Mouse (Mus musculus): ENCODE measurements around the gene Polh.

Gene Polh

DNA sequence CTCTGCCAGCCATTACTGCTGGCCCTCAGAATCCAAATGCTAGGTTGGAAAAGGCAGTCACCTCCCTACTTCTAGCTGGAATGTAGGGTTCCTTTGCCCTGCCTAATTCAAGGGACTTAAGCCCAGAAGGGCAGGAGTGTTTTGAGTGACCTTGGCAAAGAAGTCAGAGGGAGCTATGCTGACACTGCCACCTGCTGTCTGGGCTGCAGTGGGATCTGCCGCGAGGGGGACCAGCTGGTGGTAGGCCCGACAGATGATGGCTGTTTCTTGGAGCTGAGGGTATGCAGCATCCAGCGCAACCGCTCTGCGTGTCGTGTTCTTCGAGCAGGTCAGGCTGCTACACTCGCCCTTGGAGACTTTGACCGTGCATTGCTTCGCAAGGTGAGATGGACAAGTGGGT, 35.4 kb downstream of the Polh start:
- DNase-seq: peak; percentile 33

DNA sequence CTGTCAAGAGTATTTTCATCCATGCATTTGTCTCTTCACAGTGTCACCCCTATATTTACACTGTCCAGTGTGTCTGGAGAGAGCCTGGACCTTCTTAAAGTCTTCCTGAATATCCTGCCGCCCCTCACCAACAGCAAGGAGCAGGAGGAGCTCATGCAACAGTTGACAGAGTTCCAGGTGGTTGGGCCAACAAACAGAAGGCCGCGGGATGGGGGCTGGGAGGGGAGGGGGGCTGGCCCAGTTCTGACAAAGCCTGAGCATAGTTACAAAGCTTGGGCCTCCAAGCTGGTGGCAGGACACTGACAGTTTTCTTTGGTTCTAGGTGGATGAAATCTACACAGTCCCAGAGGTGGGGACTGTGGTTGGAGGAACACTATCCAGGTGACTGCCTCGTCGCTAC, 36.2 kb downstream of the Polh start:
- no peak for DNase-seq

DNA sequence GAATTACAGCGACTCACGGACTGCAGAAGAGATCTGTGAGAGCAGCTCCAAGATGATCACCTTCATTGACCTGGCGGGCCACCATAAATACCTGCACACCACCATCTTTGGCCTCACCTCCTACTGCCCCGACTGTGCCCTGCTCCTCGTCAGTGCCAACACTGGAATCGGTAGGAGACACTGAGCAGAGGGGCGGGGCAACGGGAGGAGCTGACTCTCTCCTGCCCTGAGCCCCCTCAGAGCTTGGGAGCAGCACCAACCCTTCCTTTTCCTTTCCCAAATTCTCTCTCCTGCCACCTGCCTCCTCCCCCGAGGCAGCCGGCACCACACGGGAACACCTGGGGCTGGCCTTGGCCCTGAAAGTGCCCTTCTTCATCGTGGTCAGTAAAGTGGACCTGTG, 37.0 kb downstream of the Polh start:
- DNase-seq: no peak

DNA sequence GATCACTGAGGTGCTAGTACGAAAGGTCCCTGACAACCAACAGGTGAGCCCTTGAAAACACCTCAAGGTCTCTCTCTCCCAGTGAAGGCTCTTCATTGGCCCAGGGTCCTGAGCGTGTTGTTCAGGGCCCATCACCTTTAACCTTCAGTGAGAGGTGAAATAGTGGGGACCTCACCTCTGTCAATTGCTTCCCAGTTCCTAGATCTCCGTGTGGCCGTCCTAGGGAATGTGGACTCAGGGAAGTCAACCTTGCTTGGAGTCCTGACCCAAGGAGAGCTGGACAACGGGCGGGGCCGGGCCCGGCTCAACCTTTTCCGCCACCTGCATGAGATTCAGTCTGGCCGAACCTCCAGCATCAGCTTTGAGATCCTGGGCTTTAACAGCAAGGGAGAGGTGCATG, 37.7 kb downstream of the Polh start:
- DNase-seq: no peak

GRCm38 (mm10) chr17:46164301-46164700, 38.1 kb downstream of the Polh start:
- no peak for DNase-seq

- DNase-seq: peak; percentile 64
Measured at GRCm38 (mm10) chr17:46162951-46163421, 39.5 kb downstream of the Polh start.

DNA sequence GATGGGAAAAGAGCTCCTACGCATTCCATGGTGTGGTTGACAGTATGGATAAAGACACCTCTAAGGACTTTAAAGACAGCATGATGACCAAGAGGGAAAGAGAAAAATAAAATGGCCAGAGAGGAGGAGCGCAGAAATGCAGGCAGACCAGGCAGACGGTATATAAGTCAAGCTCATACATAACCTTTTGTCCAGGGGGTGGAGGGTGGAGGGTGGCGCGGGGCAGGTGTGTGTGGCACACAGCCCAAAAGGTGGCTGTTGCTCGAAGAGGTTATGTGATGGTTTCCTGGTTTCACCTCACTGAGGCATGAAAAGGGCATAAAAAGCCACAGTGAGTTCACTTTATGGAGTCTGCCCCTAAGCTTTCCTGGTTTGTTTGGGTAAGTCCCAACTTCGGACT, 39.9 kb downstream of the Polh start:
- no peak for DNase-seq

DNA sequence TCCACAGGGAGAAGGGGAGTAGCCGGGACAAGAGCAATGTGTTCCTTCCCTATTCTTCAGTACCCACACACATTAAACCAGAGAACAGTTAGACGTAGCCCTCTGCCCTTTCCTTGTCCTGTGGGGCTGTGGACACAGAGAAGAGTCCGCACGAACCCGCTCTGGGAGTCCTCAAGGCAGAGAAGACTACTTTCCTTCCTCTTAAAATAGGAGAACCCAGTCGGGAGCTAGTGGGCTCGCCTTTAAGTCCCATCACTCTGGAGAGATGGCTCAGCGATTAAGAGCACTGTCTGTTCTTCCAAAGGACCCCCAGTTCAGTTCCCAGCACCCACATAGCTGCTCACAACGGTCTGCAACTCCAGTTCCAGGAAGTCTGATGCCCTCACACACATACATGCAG, 40.7 kb downstream of the Polh start:
- DNase-seq: no peak

DNA sequence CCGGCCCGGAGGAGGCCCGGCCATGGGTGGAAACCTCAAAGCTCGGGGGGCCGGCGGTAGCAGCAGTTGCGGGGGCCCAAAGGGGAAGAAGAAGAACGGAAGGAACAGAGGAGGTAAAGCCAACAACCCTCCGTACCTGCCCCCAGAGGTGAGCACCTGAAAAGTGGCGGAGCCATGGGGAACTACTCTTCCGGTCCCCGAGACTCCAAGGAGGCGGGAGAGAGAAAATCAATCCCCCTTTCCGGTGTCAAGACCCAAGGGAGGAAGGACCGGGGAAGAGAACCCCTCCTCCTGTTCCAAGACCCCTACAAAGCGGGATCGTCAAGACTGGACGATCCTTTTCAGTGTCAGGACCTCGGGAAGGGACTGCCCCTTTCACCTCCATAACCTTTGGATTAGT, 41.3 kb downstream of the Polh start:
- no peak for DNase-seq

GRCm38 (mm10) chr17:46160686-46161085, 41.8 kb downstream of the Polh start, which contains the start of gene Gtpbp2:
Gene Gtpbp2 (plus strand): TSS chr17:46161032.
- DNase-seq: peak; percentile 99

GRCm38 (mm10) chr17:46160090-46160662, 42.3 kb downstream of the Polh start:
- DNase-seq: peak; percentile 96

- no peak for DNase-seq
Measured at GRCm38 (mm10) chr17:46159236-46159635, 43.2 kb downstream of the Polh start.

GRCm38 (mm10) chr17:46157131-46157530, 45.3 kb downstream of the Polh start:
- no peak for DNase-seq

DNA sequence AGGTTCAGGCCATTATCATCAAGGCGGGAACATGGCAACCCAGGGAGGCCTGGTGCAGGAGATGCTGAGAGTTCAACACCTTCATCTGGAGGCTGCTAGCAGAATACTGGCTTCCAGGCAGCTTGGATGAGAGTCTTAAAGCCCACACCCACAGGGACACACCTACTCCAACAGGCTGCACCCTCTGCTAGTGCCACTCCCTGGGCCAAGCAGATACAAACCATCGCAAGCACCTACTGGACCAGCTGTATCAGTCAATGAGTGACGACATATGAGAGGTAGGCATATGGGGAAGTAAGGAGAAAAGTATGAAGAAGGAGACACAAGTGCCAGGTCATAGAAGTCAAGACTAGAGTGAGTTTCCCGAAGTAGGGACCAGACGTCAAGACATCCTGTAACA, 45.8 kb downstream of the Polh start:
- DNase-seq: no peak

DNA sequence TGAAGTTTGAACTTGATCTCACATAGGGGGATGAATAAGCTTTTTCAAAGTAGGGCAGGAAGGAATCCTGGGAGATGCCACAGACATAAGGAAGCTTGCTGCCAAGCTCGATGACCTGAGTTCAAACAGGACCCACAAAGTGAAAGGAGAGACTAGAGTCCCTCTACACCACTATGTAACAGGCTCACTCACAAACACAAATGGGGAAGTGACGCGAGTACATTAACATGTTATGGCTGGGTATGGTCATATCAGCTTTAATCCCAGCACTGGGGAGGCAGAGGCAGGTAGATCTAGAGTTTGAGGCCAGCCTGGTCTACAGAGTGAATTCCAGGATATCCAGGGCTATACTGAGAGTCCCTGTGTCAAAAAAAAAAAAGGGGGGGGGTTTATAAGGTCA, 48.1 kb downstream of the Polh start:
- DNase-seq: no peak

DNA sequence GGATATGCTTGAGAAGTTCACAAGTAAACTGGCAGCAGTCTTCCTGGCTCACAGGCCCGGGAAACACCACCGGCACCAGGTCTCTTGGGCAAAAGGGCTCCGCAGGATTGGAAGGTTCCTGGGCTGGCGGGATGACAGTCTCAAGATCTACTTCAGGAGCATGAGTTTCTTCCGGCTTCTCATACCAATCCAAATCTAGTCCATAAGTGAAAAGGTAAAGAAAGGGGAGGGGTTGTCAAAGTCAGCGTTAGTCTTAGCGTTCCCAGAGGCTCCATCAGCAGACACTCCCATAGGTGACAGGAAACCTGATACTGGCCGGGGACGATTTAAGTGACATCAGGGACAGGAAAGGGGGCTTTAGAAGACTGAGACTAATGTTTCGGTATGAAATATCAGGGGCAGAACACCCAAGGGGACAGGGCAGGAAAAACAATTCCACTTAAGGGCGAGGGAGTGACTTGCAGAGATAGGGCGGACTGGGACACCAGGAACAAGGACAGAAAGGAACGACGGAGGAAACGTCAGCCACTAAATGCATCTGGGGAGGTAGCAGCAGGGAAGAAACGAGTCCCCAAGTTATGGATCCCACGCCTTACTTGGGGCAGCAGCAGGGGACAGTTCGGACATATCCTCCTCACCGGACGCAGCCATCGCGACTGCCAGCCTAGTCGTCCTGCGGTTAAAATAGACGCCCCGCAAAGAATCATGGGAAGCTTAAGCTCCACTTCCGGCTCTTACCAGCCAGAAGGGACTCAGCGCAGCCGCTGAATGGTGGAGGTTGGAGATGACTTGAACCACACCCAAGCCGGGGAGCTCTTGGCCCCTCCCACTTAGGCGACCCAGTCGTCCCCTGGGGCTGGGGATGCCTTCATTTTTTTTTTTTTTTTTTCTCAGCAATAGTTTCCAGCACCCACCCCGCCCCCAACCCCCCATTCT, 49.3 kb downstream of the Polh start, which contains the start of gene Mad2l1bp:
Gene Mad2l1bp (minus strand): TSS at position 707 of the 936 bp plus-strand sequence.
- DNase-seq: peak; percentile 94

DNA sequence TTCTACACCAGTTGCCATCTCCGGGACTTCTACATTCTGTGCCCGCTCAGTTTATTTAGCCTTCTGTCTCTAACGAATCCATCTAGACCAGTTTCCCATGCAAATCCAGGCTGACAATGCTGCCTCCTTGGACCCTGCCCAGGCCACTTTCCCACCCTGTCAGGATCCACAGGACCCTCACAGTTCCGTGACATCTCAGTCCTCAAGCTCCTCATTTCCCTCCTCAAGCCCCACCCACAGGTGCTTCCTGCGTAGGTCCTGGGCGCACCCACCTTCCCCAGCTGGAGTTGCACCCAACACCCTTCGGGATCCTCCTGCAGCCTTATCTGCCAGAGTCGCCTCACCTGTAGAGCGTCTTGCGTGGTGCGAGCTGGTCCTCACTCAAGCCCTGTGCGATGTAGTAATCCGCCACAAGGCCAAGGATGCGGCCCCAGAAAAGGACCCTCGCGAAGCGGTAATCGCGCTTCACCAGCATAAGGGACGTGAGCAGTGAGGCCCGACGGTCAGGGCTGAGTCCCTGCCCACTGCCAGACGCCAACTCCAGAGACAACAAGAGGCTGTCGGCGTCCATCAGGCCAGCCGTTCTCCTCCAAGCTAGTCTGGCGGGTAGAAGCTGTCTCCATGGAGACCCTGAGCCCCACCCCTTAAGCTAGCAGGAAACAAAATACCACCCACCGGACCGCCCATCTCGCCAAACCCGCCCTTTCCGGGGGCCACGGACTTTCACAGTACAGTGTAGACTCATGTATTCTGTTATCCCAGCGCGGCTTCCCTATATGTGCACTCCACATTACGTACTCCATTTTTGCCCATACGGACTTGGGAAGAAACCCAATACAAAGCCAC, 58.6 kb downstream of the Polh start, which contains the start of gene Rsph9:
Gene Rsph9 (minus strand): TSS at position 639 of the 846 bp plus-strand sequence.
- peak; percentile 90 for DNase-seq

DNA sequence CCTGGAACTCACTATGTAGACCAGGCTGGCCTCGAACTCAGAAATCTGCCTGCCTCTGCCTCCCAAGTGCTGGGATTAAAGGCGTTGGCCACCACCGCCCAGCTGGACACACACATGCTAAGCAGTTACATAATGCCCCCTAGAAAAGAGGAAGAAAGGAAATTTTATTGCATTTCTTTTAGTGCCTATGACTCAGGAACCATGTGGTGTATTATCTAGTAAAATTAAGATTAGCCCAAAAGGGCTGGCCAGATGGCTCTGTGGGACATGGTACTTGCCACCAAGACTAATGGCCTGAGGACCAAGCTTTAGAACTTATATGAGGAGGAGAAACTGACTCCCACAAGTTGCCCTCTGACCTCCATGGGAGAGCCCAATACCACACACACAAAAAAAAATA, 62.6 kb downstream of the Polh start:
- no peak for DNase-seq

DNA sequence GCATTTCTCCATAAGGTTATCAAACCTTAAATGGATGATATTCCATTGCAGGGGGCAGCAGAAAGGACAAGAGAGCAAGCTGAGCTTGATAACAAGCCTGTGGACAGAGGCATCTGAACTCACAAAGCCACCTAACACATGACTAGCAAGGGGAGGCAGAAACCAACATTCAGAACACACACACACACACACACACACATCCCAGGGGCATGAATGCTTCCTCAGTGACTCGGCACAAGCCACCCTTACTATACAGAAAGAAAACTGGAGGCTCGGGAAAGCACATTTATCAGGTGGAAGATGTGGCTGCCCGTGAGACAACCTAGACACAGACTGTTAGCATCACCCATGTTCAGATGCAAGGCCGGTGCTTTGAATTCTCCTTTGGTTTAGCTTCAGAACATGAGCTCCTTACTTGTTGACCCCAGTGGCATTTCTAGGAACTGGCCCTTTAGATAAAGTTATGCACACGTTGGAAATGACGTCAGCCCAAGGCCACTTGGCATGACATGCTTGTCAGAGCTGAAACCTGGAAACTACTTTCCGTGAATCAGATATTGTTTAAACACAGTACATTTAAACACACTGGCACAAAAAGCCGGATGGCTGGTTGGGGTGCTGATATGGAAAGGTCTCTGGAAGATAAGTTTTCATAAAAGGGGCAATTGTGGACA, 63.7 kb downstream of the Polh start:
- no peak for DNase-seq

DNA sequence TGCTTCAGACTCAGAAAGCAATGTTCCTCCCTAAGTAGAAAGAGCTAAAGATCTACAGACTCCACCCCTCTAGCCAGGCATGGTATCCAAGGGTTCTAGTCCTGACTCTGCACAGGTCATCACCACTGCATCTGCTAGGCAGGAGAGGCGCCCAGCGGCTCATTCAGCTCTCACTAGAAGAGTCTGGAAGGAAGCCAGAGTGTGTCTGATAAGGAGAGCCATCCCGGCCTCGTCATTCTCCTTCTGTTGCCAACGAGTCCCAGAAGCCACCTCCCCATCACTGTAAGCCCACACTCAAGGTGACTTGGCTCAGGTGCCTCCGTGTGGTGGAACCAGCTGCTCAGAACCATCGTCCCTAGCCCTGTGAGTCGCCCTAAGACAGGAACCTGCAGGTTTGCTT, 69.6 kb downstream of the Polh start:
- DNase-seq: no peak

DNA sequence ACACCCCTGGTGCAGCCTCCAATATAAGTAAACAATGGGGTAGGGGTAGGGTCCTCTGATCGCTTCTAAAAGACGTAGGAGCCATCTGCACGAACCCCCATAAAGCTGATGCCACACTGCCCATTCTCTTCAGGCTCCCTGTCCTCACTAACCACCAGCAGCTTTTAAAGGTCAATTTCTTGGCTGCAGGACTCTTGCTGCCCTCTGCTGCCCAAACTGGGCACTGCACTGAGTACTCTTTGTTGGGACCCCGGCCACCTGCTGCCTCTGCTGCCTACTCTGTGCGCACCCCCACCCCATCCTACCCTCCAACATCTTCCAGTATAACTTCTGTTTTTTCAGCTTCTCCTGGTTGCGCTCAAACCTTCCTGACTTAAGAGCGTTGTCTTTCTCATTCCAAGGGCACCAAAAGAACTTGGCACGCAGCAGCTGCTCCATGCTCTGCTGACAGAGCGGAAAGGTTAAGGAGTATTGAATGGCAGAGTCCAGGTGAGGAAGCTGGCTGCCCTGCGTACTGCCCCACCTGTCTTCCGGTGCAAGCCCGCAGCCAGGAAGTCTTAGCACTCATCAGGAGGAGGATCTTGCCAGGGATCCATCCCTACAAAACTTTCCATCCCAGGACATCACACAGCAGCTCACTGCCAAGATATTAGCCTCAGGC, 70.3 kb downstream of the Polh start:
- DNase-seq: peak; percentile 85
